Mouse (Mus musculus) G1E (cell line): ENCODE results near the gene T2.

Experiments
- CTCF ChIP-seq: IDR thresholded peaks from 2 replicates; pipeline ENCODE4 v1.5.1; 2012; ENCODE audit warnings: low read depth, low read length, inconsistent platforms, mixed read lengths
- GATA1 ChIP-seq: IDR thresholded peaks from 2 replicates; pipeline ENCODE4 v1.6.1; 2012; ENCODE audit warnings: borderline replicate concordance, low read length, inconsistent platforms, mixed read lengths
- POLR2AphosphoS5 ChIP-seq: IDR thresholded peaks from 2 replicates; pipeline ENCODE4 v1.6.1; 2012; ENCODE audit warnings: low read depth, low read length, inconsistent platforms; ENCODE audit not compliant: insufficient replicate concordance

GRCm38 (mm10) chr17:8360876-8361275 is 5.1 kb downstream of the T2 start:
- TF ChIP-seq CTCF (no peak), GATA1 (no peak), POLR2AphosphoS5 (no peak)
